Mouse (Mus musculus) intestine, postnatal 0 days (tissue): Measurements from ENCODE around the gene Saal1. TPM values are rescaled to one million over a fixed set of nuclear protein-coding genes. Genes with fewer than 3 reads are reported as not detected.
"Not testable (repeated sequence)": the region's sequence is repeated elsewhere in the genome, so short reads cannot be mapped to it uniquely, and the experiment has no call there.

ENCODE experiments used
- ATAC-seq: fragments of 200-750 bp; cut with Nextera tagmentation; 2 replicates; pipeline ENCODE4 v1.8.0; 2017; ENCODE audit warnings: mild to moderate bottlenecking, moderate TSS enrichment, moderate library complexity
- H3K27ac ChIP-seq: fragments of 300-500 bp; sonication (generic); 2 replicates; pipeline ENCODE4 v1.5.1; 2014; ENCODE audit warnings: mild to moderate bottlenecking, low read depth, low read length, moderate library complexity
- H3K27me3 ChIP-seq: fragments of 300-500 bp; sonication (generic); replicated peaks from 2 replicates; pipeline ENCODE4 v1.6.1; 2014; ENCODE audit warnings: low read length, mixed read lengths; ENCODE audit not compliant: control insufficient read depth, insufficient read depth
- H3K36me3 ChIP-seq: fragments of 300-500 bp; sonication (generic); 2 replicates; pipeline ENCODE4 v1.6.1; 2014; ENCODE audit warnings: mild to moderate bottlenecking, moderate library complexity; ENCODE audit not compliant: control insufficient read depth, insufficient read depth
- H3K4me1 ChIP-seq: fragments of 300-500 bp; sonication (generic); replicated peaks from 2 replicates; pipeline ENCODE4 v1.6.1; 2014; ENCODE audit warnings: antibody characterized with exemption, low read length, mixed read lengths; ENCODE audit not compliant: control insufficient read depth, insufficient read depth
- H3K4me2 ChIP-seq: fragments of 300-500 bp; sonication (generic); replicated peaks from 2 replicates; pipeline ENCODE4 v1.6.1; 2014; ENCODE audit warnings: low read depth, mild to moderate bottlenecking, moderate library complexity
- H3K4me3 ChIP-seq: fragments of 300-500 bp; sonication (generic); 2 replicates; pipeline ENCODE4 v1.5.1; 2014; ENCODE audit warnings: low read depth, low read length
- H3K9ac ChIP-seq: fragments of 300-500 bp; sonication (generic); 2 replicates; pipeline ENCODE4 v1.6.1; 2014; ENCODE audit warnings: mild to moderate bottlenecking, low read depth, low read length
- H3K9me3 ChIP-seq: fragments of 300-500 bp; sonication (generic); 2 replicates; pipeline ENCODE4 v1.6.1; 2016; ENCODE audit warnings: mixed run types; ENCODE audit not compliant: control insufficient read depth
- CTCF ChIP-seq: sonication (generic); IDR thresholded peaks from 2 replicates; pipeline ENCODE4 v1.5.1; 2016; ENCODE audit warnings: low read depth, mild to moderate bottlenecking, control low read depth, antibody characterized with exemption, moderate library complexity
- WGBS: fragments of 180-500 bp; shearing (Covaris S2); extraction: QIAGEN DNeasy Blood & Tissue Kit; methylation state at CpG from one replicate; pipeline ENCODE4 v1.1.7; 2014; 5-methylcytosine and 5-hydroxymethylcytosine counted together
- polyA plus RNA-seq: library from polyadenylated mRNA; unstranded; fragments of >200 nt; fragmentation: Nextera tagmentation; extraction: Ambion mirVana; gene quantifications from 2 replicates; pipeline ENCODE4 v1.2.1, GENCODE M21; 2015

The Saal1 gene
- 8.4 and 9.3 TPM in 2 replicates for polyA plus RNA-seq

- no peaks in the 10 kb centered on the region for H3K4me1 ChIP-seq
- peak; percentile 98 for TF ChIP-seq CTCF
- H3K4me3 ChIP-seq: peak within 1 kb of the TSS; percentile 90
- ATAC-seq: peak; percentile 84
- WGBS: under 1% methylated on average over 38 of the region's 38 CpGs
- peak within 1 kb of the TSS; percentile 71 for H3K9ac ChIP-seq
- no peaks in the 10 kb centered on the region for H3K27me3 ChIP-seq
- peaks cover 20% of the 10 kb centered on the region for H3K36me3 ChIP-seq
- H3K9me3 ChIP-seq: no peaks in the 10 kb centered on the region
- peak within 1 kb of the TSS; percentile 71 for H3K4me2 ChIP-seq
- H3K27ac ChIP-seq: no peak within 1 kb of the TSS
Observed at GRCm38 (mm10) chr7:46710390-46710844, at the start of gene Saal1. TSS of gene Saal1 (minus strand) at chr7:46710680.

- ATAC-seq: no peak
- no peak for TF ChIP-seq CTCF
Observed at GRCm38 (mm10) chr7:46751490-46751889, 41.0 kb upstream of the Saal1 start, which contains the start of gene Saa2. TSS of gene Saa2 (plus strand) at chr7:46751790.

GRCm38 (mm10) chr7:46748459-46748858 is 38.0 kb upstream of the Saal1 start:
- Histone ChIP-seq H3K4me1 (no peaks in the 10 kb centered on the region), H3K4me2 (no peak overlapping the region), H3K36me3 (no peaks in the 10 kb centered on the region), H3K4me3 (no peak overlapping the region), H3K9me3 (no peaks in the 10 kb centered on the region), H3K27me3 (no peaks in the 10 kb centered on the region), H3K27ac (no peak overlapping the region), H3K9ac (no peak overlapping the region)
- TF ChIP-seq CTCF: no peak
- WGBS: 64% methylated on average over 3 of the region's 3 CpGs
- ATAC-seq: no peak

More at GRCm38 (mm10) chr7:46751490-46751889, 41.0 kb upstream of the Saal1 start, which contains the start of gene Saa2:
- H3K36me3 ChIP-seq: no peaks in the 10 kb centered on the region
- H3K4me1 ChIP-seq: no peaks in the 10 kb centered on the region
- H3K4me2 ChIP-seq: no peak within 1 kb of the TSS
- WGBS: 59% methylated on average over 3 of the region's 3 CpGs
- no peaks in the 10 kb centered on the region for H3K27me3 ChIP-seq
- H3K9me3 ChIP-seq: no peaks in the 10 kb centered on the region
- H3K9ac ChIP-seq: no peak within 1 kb of the TSS
- H3K4me3 ChIP-seq: no peak within 1 kb of the TSS
- H3K27ac ChIP-seq: no peak within 1 kb of the TSS

GRCm38 (mm10) chr7:46746381-46746780 is 35.9 kb upstream of the Saal1 start:
- Histone ChIP-seq H3K9me3 (no peaks in the 10 kb centered on the region), H3K27me3 (no peaks in the 10 kb centered on the region), H3K4me2 (no peak overlapping the region), H3K4me1 (no peaks in the 10 kb centered on the region), H3K4me3 (no peak overlapping the region), H3K36me3 (no peaks in the 10 kb centered on the region), H3K9ac (no peak overlapping the region), H3K27ac (no peak overlapping the region)
- 68% methylated on average over 7 of the region's 7 CpGs for WGBS
- TF ChIP-seq CTCF: no peak
- no peak for ATAC-seq

- no peak overlapping the region for H3K27ac ChIP-seq
- no peak overlapping the region for H3K9ac ChIP-seq
- no peak overlapping the region for H3K4me3 ChIP-seq
- WGBS: 78% methylated on average over 3 of the region's 3 CpGs
- no peaks in the 10 kb centered on the region for H3K4me1 ChIP-seq
- H3K9me3 ChIP-seq: no peaks in the 10 kb centered on the region
- no peak for TF ChIP-seq CTCF
- no peaks in the 10 kb centered on the region for H3K27me3 ChIP-seq
- no peaks in the 10 kb centered on the region for H3K36me3 ChIP-seq
- no peak for ATAC-seq
- no peak overlapping the region for H3K4me2 ChIP-seq
Observed at GRCm38 (mm10) chr7:46745816-46746215, 35.3 kb upstream of the Saal1 start.

GRCm38 (mm10) chr7:46742880-46743279 is 32.4 kb upstream of the Saal1 start, which contains the start of gene Saa1:
TSS of gene Saa1 (minus strand) at chr7:46742980.
- H3K9me3 ChIP-seq, H3K9ac ChIP-seq, H3K27me3 ChIP-seq, H3K27ac ChIP-seq, H3K4me2 ChIP-seq, H3K36me3 ChIP-seq, H3K4me3 ChIP-seq, ATAC-seq, H3K4me1 ChIP-seq: not testable (repeated sequence)
- 80% methylated on average over 2 of the region's 3 CpGs for WGBS

- 74% methylated on average over 5 of the region's 5 CpGs for WGBS
- H3K36me3 ChIP-seq, H3K4me2 ChIP-seq, H3K9me3 ChIP-seq, H3K9ac ChIP-seq, H3K27me3 ChIP-seq, H3K27ac ChIP-seq, H3K4me3 ChIP-seq, ATAC-seq, H3K4me1 ChIP-seq: not testable (repeated sequence)
Observed at GRCm38 (mm10) chr7:46740041-46740440, 29.6 kb upstream of the Saal1 start.
